Mouse (Mus musculus): ENCODE data around the gene Trcg1.

Trcg1 gene

GRCm38 (mm10) chr9:57295666-57296065 is 59.3 kb downstream of the Trcg1 start:
- no peak for DNase-seq (ENCODE audit: low read depth)

- DNase-seq (ENCODE audit: low read depth): no peak
Measured at GRCm38 (mm10) chr9:57296277-57296676, 59.9 kb downstream of the Trcg1 start.

- DNase-seq (ENCODE audit: low read depth): no peak
Measured at GRCm38 (mm10) chr9:57297938-57298337, 61.6 kb downstream of the Trcg1 start.

Data from naive thymus-derived CD4-positive, alpha-beta T cell, adult 2 months (primary cell).